Mouse (Mus musculus) right cerebral cortex, adult 18-20 months (tissue): ENCODE data around the gene Avpi1.
"Not testable (repeated sequence)": the region's sequence is repeated elsewhere in the genome, so short reads cannot be mapped to it uniquely, and the experiment has no call there.

Experiments
- DNase-seq: peaks from one replicate; pipeline ENCODE4 v3.0.0; 2022; ENCODE audit warnings: mixed read lengths

The Avpi1 gene

DNA sequence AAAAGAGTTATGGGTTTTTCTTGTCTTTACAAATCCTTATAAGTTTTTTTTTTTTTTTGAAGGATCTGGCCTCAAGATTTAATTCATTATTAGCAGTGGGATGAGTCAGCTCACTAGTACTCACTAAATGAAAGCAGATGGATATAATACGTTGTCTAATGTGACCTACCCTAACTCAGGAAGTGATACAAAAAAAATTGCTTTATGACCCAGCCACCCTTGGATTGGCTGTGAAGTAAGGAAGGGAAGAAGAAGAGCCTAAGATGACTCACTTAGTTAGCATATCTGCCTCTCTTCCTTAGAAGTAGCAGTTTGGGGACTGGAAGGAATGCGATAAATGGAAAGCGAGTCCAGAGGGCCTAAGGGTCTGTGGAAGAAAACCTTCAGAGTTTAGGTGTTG lies 29.5 kb downstream of the Avpi1 start:
- no peak for DNase-seq

DNA sequence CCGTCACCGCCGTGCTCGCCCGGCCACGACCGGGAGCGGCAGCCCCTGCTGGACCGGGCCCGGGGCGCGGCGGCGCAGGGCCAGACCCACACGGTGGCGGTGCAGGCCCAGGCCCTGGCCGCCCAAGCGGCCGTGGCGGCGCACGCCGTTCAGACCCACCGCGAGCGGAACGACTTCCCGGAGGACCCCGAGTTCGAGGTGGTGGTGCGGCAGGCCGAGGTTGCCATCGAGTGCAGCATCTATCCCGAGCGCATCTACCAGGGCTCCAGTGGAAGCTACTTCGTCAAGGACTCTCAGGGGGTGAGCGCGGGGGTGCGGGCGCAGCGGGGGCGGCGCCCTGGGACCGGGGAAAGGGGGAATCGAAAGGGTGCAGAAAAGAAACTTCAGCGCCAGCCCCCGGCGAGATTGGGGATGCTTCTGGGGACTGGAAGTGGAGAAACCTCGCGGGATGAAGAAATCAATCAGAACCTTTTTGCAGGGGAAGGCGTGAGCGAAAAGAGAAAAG lies 38.2 kb downstream of the Avpi1 start:
- no peak for DNase-seq

DNA sequence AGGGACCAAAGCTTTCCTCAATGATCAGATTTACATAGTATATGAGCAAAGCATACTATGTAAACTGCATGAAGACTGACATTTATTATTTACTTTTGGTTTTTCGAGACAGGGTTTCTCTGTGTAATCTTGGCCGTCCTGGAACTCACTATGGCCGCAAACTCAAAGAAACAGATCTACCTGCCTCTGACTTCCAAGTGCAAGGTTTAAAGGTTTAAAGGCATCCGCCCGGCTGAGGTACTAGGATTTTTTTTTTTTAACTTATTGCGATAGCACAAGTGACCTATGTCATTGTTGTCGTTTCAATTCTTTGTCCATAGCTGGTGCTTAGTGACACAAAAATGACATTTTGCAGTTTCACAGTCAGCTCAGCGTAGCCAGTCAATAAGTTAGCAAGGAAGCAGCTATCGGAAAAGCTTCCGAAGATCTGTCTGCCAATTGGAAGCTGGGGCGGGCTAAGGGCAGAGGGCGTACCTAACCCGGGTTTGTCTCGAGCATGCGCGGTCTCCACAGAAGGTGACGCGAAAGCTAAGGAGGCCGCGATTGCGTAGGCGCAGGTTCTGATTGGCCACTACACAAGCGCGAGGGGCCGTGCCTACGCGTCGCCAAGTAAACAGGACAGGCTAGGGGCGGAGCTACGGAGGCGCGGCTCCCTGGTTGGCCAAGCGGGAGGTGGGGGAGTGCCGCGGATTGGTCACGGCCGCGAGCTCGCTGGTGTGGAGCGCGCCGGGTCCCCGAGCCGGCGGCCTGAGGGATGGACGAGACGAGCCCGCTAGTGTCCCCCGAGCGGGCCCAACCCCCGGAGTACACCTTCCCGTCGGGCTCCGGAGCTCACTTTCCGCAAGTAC lies 38.9 kb downstream of the Avpi1 start, which contains the start of gene Pi4k2a:
Gene Pi4k2a, plus strand, starts transcription at position 723 of the 848 bp plus-strand sequence.
- peak; percentile 100 for DNase-seq

DNA sequence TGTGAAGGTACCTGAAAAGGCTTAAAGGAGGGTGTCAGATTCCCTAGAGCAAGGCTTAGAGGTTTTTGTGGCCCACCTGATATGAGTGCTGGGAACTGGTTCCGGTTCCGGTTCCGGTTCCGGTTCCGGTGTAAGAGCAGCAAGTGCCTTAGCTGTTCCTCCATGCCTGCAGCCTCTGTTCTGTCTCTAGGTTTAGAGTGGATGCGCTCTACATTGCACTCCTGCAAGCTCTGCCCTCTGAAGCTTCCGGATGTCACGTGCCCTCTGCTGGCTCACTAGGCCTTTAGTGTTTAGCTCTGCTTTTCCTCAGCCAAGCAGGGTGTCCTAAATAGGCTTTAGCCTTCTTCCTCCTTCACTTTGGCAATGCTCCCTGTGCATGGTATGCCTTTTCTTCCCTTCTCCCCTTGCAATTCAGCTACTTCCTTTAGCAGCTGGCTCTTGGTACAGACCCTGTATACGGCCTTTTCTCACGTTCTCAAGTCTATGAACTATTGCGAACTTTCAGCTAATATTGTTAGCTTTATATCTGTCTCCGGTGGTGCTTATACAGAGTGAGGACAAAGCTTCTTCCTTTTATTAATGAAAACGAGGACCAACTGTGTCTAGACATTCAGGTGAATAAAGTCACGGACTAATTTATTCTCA lies 39.6 kb downstream of the Avpi1 start:
- peak; percentile 57 for DNase-seq

DNA sequence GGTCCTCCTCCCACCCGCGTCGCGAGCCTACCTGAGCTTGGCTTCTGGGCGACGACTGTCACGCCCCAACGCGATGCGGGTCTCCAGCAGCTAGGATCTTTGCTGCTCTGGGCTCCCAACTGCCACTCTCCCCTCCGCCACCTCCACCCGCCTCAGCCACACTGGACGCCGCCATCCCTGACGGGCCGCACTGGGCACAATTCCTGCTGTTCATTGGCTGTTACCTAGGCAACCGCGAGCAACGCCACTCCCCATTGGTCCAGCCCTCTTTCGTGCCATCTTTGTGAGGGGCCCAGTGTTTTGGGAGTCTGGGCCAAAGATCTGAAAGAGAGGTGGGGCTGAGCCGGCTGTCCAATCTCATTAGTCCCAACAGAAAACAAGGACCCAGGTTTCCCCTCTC lies 42.7 kb downstream of the Avpi1 start, which contains the start of gene Morn4:
Gene Morn4, minus strand, starts transcription at position 192 of the 400 bp plus-strand sequence.
- peak; percentile 93 for DNase-seq

DNA sequence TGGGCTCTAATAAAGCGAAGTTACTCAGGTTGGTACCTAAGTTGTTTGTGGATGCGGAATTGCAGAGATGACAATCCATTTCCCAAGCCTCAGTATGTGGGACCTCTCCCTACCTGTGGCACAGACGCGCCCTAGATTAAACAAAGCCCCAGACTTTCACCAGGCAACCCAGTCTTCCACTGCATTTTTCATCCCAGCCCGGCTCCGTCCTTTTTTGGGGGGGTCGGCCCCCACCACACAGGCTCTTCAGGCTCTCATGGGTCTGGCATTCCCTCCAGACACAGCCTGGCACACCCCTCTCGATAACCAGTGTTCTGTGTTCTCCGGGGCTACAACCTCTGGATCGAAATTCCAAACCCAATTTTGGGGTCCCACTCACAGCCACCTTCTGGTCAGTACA lies 43.2 kb downstream of the Avpi1 start:
- DNase-seq = no peak

DNA sequence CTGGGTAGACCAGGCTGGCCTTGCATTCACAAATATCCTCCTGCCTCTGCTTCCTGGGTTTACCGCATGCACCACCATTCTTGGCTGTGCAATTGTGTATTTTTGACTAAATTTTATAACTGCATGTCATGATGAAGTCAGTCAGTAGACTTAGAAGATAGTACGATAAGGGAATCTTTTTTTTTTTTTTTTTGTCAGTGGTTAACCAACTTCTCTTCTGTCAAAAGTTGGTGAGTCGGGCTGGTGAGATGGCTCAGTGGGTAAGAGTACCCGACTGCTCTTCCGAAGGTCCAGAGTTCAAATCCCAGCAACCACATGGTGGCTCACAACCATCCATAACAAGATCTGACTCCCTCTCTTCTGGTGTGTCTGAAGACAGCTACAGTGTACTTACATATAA lies 47.2 kb downstream of the Avpi1 start:
- DNase-seq = not testable (repeated sequence)

DNA sequence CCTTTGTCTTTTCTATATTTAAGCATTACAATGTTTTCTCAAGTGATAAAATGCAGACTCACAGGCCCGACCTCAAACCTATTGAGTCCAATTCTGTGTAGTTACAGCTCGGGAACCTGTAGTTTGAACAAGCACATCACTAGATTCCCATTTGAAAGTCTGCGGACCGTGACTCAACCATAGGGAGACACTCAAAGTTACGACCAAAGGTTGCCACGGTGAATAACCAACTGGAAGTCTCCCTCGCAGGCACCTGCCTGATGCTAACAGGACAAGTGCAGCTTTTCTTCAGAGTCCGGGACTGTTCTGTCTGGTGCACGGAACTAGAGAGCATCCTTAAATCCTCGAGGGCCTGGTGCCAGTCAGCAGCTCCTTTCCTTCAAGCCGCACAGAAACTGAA lies 48.4 kb downstream of the Avpi1 start:
- DNase-seq = no peak

DNA sequence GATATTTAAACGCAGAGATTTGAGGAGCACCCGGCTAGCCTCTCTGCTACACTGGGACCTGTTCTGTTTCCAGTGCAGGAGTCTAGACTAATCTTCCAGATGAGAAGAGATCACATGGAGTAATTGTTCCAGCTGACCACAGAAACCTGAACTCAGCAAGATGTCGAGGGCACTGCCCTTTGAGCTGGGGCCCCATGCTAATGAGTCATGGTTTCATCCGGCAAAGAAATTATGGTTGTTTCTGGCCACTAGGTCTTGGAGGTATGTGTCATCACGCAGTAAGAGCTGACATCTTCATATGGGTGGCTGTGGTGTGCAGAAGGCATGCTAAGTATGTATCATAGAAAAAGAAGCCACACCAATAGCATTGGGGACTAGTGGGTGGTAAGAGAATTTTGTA lies 48.9 kb downstream of the Avpi1 start:
- DNase-seq = no peak

DNA sequence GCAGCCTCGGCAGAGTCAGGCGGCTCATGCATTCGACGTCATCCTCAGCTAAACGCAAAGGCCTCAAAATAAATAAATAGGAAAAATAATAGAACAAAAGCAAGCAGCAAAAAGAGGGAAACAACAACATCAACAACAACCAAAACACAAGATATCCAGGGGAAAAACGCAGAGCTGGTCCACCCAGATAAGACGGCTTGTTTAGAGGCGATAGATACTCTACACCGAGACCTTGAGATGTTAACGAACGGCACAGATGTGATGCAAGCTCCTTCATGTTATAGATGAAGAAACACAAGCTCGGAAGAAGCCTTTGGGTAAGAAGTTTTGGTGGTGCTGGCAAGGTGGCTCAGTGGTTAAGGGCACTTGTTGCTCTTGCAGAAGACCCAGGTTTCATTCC lies 49.9 kb downstream of the Avpi1 start:
- DNase-seq = no peak

DNA sequence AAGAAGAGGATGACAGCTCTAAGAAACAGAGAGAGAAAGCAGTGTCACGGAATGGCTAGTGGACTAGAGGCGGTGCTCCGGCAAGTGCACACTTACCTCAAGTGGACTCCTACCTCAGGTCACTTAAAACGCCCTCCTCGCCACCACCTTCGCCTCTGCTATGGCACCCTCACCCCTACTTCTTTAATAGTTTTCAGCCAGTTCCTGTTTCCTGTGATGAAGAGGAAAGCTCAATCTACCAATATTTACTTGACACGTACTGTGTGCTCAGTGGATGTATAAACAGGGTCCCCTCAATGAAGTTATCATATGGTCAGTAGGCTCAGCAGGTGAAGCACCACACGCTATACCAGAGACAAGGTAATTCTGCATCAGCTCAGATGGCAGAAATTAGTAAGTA lies 50.3 kb downstream of the Avpi1 start:
- DNase-seq = no peak

DNA sequence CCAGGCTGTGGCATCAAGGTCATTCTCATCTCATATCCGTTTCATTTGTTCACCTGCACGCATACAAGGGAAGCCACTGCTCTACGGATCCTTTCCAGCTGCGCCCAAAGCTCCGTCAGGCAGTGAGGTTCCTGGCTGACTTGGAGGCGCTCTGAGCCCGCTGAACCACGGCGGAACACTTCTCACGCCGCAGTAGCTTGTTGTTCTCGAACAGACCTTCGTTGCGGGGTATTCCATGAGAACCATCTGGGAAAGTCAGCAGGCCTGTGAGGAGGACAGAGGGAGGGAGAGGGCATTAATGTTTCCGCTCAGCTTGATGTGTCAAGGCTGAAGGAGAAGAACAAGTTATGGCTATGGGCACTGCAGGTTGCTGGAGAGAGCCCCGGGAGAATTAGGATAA lies 52.9 kb downstream of the Avpi1 start:
- no peak for DNase-seq

DNA sequence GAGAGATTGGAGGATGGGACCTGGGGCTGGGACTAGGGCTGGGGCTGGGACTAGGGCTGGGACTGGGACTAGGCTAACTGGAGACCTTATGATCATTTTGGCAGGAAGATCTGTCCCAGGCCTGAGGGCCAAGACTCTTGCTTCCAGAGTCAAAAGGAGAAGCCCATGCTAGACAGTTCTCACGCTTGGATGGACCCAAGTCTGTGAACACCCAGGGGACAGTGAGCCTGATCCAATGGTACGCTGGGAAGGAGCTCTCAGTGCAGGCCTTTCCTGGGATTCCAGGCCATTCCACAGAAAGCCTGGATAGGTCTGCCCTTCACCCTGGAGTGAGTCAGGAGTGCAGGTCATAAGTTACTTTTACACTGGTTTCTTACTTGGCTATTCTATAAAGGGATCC lies 53.8 kb downstream of the Avpi1 start:
- DNase-seq = no peak
